Mouse (Mus musculus): ENCODE data around the gene Wnt5b. TPM values are rescaled to one million over a fixed set of nuclear protein-coding genes. Genes with fewer than 3 reads are reported as not detected.

The Wnt5b gene
- polyA plus RNA-seq, 1 experiment from 2014 or later, result 0.30 TPM

GRCm38 (mm10) chr6:119568339-119568738 lies 24.2 kb upstream of the Wnt5b start:
- no peak overlapping the region for H3K9ac ChIP-seq
- no peaks in the 10 kb centered on the region for H3K4me1 ChIP-seq (replicated peaks)
- no peaks in the 10 kb centered on the region for H3K36me3 ChIP-seq (replicated peaks)
- WGBS (ENCODE audit: insufficient replicate concordance), result 52% methylated on average over 2 of the region's 2 CpGs
- no peaks in the 10 kb centered on the region for H3K27me3 ChIP-seq
- H3K4me3 ChIP-seq (replicated peaks), result no peak overlapping the region
- no peaks in the 10 kb centered on the region for H3K9me3 ChIP-seq (replicated peaks)
- H3K4me2 ChIP-seq, result no peak overlapping the region
- H3K27ac ChIP-seq (replicated peaks), result no peak overlapping the region
- ATAC-seq (ENCODE audit: insufficient read depth), result no peak

- no peak for ATAC-seq (ENCODE audit: insufficient read depth)
- Histone ChIP-seq H3K9ac (no peak overlapping the region), H3K36me3 (replicated peaks) (no peaks in the 10 kb centered on the region), H3K27me3 (no peaks in the 10 kb centered on the region), H3K9me3 (replicated peaks) (no peaks in the 10 kb centered on the region), H3K27ac (replicated peaks) (no peak overlapping the region), H3K4me3 (replicated peaks) (no peak overlapping the region), H3K4me1 (replicated peaks) (no peaks in the 10 kb centered on the region), H3K4me2 (no peak overlapping the region)
- WGBS (ENCODE audit: insufficient replicate concordance), result 65% methylated on average over 23 of the region's 23 CpGs
Observed at GRCm38 (mm10) chr6:119565451-119566379, 21.6 kb upstream of the Wnt5b start.

- H3K4me1 ChIP-seq (replicated peaks), result no peaks in the 10 kb centered on the region
- H3K27ac ChIP-seq (replicated peaks), result no peak overlapping the region
- no peak overlapping the region for H3K9ac ChIP-seq
- no peak overlapping the region for H3K4me3 ChIP-seq (replicated peaks)
- 68% methylated on average over 10 of the region's 10 CpGs for WGBS (ENCODE audit: insufficient replicate concordance)
- H3K27me3 ChIP-seq, result no peaks in the 10 kb centered on the region
- ATAC-seq (ENCODE audit: insufficient read depth), result no peak
- no peaks in the 10 kb centered on the region for H3K9me3 ChIP-seq (replicated peaks)
- H3K4me2 ChIP-seq, result no peak overlapping the region
- H3K36me3 ChIP-seq (replicated peaks), result no peaks in the 10 kb centered on the region
Observed at GRCm38 (mm10) chr6:119562558-119562957, 18.4 kb upstream of the Wnt5b start.

GRCm38 (mm10) chr6:119558855-119559254 lies 14.7 kb upstream of the Wnt5b start:
- H3K9ac ChIP-seq, result no peak overlapping the region
- H3K4me1 ChIP-seq (replicated peaks), result no peaks in the 10 kb centered on the region
- no peaks in the 10 kb centered on the region for H3K27me3 ChIP-seq
- no peak overlapping the region for H3K4me3 ChIP-seq (replicated peaks)
- no peak for ATAC-seq (ENCODE audit: insufficient read depth)
- no peaks in the 10 kb centered on the region for H3K36me3 ChIP-seq (replicated peaks)
- WGBS (ENCODE audit: insufficient replicate concordance), result 54% methylated on average over 7 of the region's 7 CpGs
- no peaks in the 10 kb centered on the region for H3K9me3 ChIP-seq (replicated peaks)
- no peak overlapping the region for H3K4me2 ChIP-seq
- no peak overlapping the region for H3K27ac ChIP-seq (replicated peaks)

GRCm38 (mm10) chr6:119554439-119554838 lies 10.3 kb upstream of the Wnt5b start:
- no peaks in the 10 kb centered on the region for H3K36me3 ChIP-seq (replicated peaks)
- H3K9me3 ChIP-seq (replicated peaks), result no peaks in the 10 kb centered on the region
- H3K4me2 ChIP-seq, result no peak overlapping the region
- ATAC-seq (ENCODE audit: insufficient read depth), result no peak
- H3K9ac ChIP-seq, result no peak overlapping the region
- no peaks in the 10 kb centered on the region for H3K27me3 ChIP-seq
- no peak overlapping the region for H3K4me3 ChIP-seq (replicated peaks)
- no peak overlapping the region for H3K27ac ChIP-seq (replicated peaks)
- H3K4me1 ChIP-seq (replicated peaks), result no peaks in the 10 kb centered on the region
- 62% methylated on average over 8 of the region's 8 CpGs for WGBS (ENCODE audit: insufficient replicate concordance)

GRCm38 (mm10) chr6:119544518-119544864 lies 344 bp upstream of the Wnt5b start:
- no peaks in the 10 kb centered on the region for H3K9me3 ChIP-seq (replicated peaks)
- peak overlapping the region; percentile 52 for H3K4me3 ChIP-seq (replicated peaks)
- H3K4me1 ChIP-seq (replicated peaks), result peaks cover 4% of the 10 kb centered on the region; the same call in 1 of the 2 replicates
- no peak overlapping the region for H3K9ac ChIP-seq
- H3K27me3 ChIP-seq, result peaks cover 60% of the 10 kb centered on the region
- 3% methylated on average over 14 of the region's 14 CpGs for WGBS (ENCODE audit: insufficient replicate concordance)
- no peak overlapping the region for H3K27ac ChIP-seq (replicated peaks)
- no peak for ATAC-seq (ENCODE audit: insufficient read depth)
- H3K4me2 ChIP-seq, result peak overlapping the region; percentile 71
- no peaks in the 10 kb centered on the region for H3K36me3 ChIP-seq (replicated peaks)

- Histone ChIP-seq H3K4me3 (replicated peaks) (peak overlapping the region; percentile 52), H3K4me2 (peak overlapping the region; percentile 71), H3K27ac (replicated peaks) (no peak overlapping the region), H3K36me3 (replicated peaks) (no peaks in the 10 kb centered on the region), H3K4me1 (replicated peaks) (peaks cover 4% of the 10 kb centered on the region; the same call in 1 of the 2 replicates), H3K9ac (no peak overlapping the region), H3K27me3 (peaks cover 66% of the 10 kb centered on the region), H3K9me3 (replicated peaks) (no peaks in the 10 kb centered on the region)
- no peak for ATAC-seq (ENCODE audit: insufficient read depth)
- WGBS (ENCODE audit: insufficient replicate concordance), result 2% methylated on average over 28 of the region's 30 CpGs
Observed at GRCm38 (mm10) chr6:119543456-119543802, 718 bp downstream of the Wnt5b start.

GRCm38 (mm10) chr6:119535867-119536266 lies 8.3 kb downstream of the Wnt5b start:
- no peak for ATAC-seq (ENCODE audit: insufficient read depth)
- WGBS (ENCODE audit: insufficient replicate concordance), result 70% methylated on average over 12 of the region's 12 CpGs
- Histone ChIP-seq H3K4me2 (no peak overlapping the region), H3K9me3 (replicated peaks) (no peaks in the 10 kb centered on the region), H3K4me1 (replicated peaks) (no peaks in the 10 kb centered on the region), H3K27me3 (peaks cover 11% of the 10 kb centered on the region), H3K36me3 (replicated peaks) (no peaks in the 10 kb centered on the region), H3K27ac (replicated peaks) (no peak overlapping the region), H3K4me3 (replicated peaks) (no peak overlapping the region), H3K9ac (no peak overlapping the region)

- H3K4me2 ChIP-seq, result no peak overlapping the region
- H3K27me3 ChIP-seq, result no peaks in the 10 kb centered on the region
- H3K4me3 ChIP-seq (replicated peaks), result no peak overlapping the region
- H3K9ac ChIP-seq, result no peak overlapping the region
- no peak for ATAC-seq (ENCODE audit: insufficient read depth)
- no peaks in the 10 kb centered on the region for H3K9me3 ChIP-seq (replicated peaks)
- H3K4me1 ChIP-seq (replicated peaks), result no peaks in the 10 kb centered on the region
- 61% methylated on average over 9 of the region's 9 CpGs for WGBS (ENCODE audit: insufficient replicate concordance)
- no peak overlapping the region for H3K27ac ChIP-seq (replicated peaks)
- no peaks in the 10 kb centered on the region for H3K36me3 ChIP-seq (replicated peaks)
Observed at GRCm38 (mm10) chr6:119533170-119533709, 10.9 kb downstream of the Wnt5b start.

GRCm38 (mm10) chr6:119529659-119530058 lies 14.5 kb downstream of the Wnt5b start:
- no peaks in the 10 kb centered on the region for H3K4me1 ChIP-seq (replicated peaks)
- H3K9me3 ChIP-seq (replicated peaks), result no peaks in the 10 kb centered on the region
- no peak overlapping the region for H3K4me3 ChIP-seq (replicated peaks)
- 39% methylated on average over 3 of the region's 3 CpGs for WGBS (ENCODE audit: insufficient replicate concordance)
- H3K36me3 ChIP-seq (replicated peaks), result no peaks in the 10 kb centered on the region
- H3K27ac ChIP-seq (replicated peaks), result no peak overlapping the region
- H3K4me2 ChIP-seq, result no peak overlapping the region
- no peak overlapping the region for H3K9ac ChIP-seq
- no peak for ATAC-seq (ENCODE audit: insufficient read depth)
- H3K27me3 ChIP-seq, result no peaks in the 10 kb centered on the region

GRCm38 (mm10) chr6:119526498-119526897 lies 17.6 kb downstream of the Wnt5b start:
- H3K9me3 ChIP-seq (replicated peaks), result no peaks in the 10 kb centered on the region
- no peak overlapping the region for H3K4me2 ChIP-seq
- no peaks in the 10 kb centered on the region for H3K36me3 ChIP-seq (replicated peaks)
- H3K9ac ChIP-seq, result no peak overlapping the region
- H3K4me3 ChIP-seq (replicated peaks), result no peak overlapping the region
- no peaks in the 10 kb centered on the region for H3K4me1 ChIP-seq (replicated peaks)
- no peak overlapping the region for H3K27ac ChIP-seq (replicated peaks)
- no peaks in the 10 kb centered on the region for H3K27me3 ChIP-seq
- ATAC-seq (ENCODE audit: insufficient read depth), result no peak
- 62% methylated on average over 5 of the region's 5 CpGs for WGBS (ENCODE audit: insufficient replicate concordance)
